Mouse (Mus musculus): ENCODE measurements at regions not wholly inside any gene's neighbourhood (a gene's known extent, or its start where the extent isn't known, plus 50 kb on each side); places are given as distances from the start of the nearest gene placed in this dataset.

DNA sequence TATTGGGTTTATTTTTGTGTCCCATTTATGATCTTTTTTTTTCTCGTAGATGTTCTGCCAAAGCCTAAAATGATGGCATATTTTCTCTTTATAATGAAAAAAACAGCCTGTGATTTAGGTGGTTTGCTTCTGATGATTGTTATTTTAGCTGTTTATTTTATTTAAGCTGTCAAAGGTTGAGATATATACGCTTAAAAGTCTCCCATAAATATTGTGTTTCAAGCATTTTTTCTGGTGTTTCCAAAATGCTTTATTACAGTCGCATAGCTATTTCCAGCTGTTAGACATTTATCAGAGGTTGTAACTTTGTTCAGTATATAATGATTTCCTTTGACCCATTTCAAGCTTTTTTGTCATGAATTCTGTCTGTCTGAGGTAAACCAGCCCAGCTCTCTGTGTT, 54.4 kb upstream of the Vtcn1 start:
- TF ChIP-seq CTCF (conservative IDR thresholded peaks at IDR 0.05; ENCODE audit: insufficient read depth, insufficient read length, low read depth, low read length) (no peak), POLR2A (IDR thresholded peaks at IDR 0.05; ENCODE audit: low read depth, low read length) (no peak)
